Mouse (Mus musculus): ENCODE measurements around the gene Runx1.

- TF ChIP-seq POLR2A (IDR thresholded peaks at IDR 0.05; ENCODE audit: control insufficient read depth, low read depth, low read length) (no peak), CTCF (IDR thresholded peaks at IDR 0.05; ENCODE audit: control insufficient read depth, insufficient read depth, insufficient replicate concordance, low read depth, low read length) (no peak)
These were observed 141.3 kb downstream of the Runx1 start for GRCm38 (mm10) chr16:92684423-92685211.
